Comparison of ENCODE assay signal across 9 mouse cellular contexts in genomic region chr7:46009578-46009977, GRCm38 (mm10). TPM values are rescaled to one million over a fixed set of nuclear protein-coding genes. Genes with fewer than 3 reads are reported as not detected.
DNase-seq lines count a peak whose midpoint lies in the region; ATAC-seq lines count a peak whose summit lies in the region.
"Had no signal": no experiment of that assay in that cellular context is flagged by ENCODE, and none has a peak within 500 bp of the region (broad histone marks: within the 10 kb centered on the region; RNA-seq: fewer than 3 reads in every experiment).

No protein-coding gene starts in this region.

- no peak overlapping the region for H3K9ac ChIP-seq in intestine, embryonic 16.5 days (ENCODE audit: low read depth, low read length)
- no peak overlapping the region for H3K9ac ChIP-seq in limb, embryonic 11.5 days (ENCODE audit: low read length)
- H3K9ac ChIP-seq in neural tube, embryonic 13.5 days: 0 out of 2 replicates have a peak overlapping the region, but pooled peaks have one; percentile 42
- H3K9ac ChIP-seq: liver, embryonic 15.5 days had no signal

- no peaks in the 10 kb centered on the region for H3K9me3 ChIP-seq in intestine, embryonic 16.5 days (ENCODE audit: control insufficient read depth, low read length)
- no peaks in the 10 kb centered on the region for H3K9me3 ChIP-seq in limb, embryonic 11.5 days (ENCODE audit: control insufficient read depth, low read length)
- no peaks in the 10 kb centered on the region for H3K9me3 ChIP-seq in neural tube, embryonic 13.5 days
- H3K9me3 ChIP-seq: liver, embryonic 15.5 days had no signal

- no peak overlapping the region for H3K4me3 ChIP-seq in intestine, embryonic 16.5 days (ENCODE audit: low read length)
- H3K4me3 ChIP-seq in limb, embryonic 11.5 days (ENCODE audit: low read depth, low read length): no peak overlapping the region
- no peak overlapping the region for H3K4me3 ChIP-seq in neural tube, embryonic 13.5 days
- H3K4me3 ChIP-seq: liver, embryonic 15.5 days had no signal

- 14% methylated on average over 5 of the region's 5 CpGs for WGBS in intestine, embryonic 16.5 days
- 22% methylated on average over 5 of the region's 5 CpGs for WGBS in limb, embryonic 11.5 days
- WGBS in neural tube, embryonic 13.5 days: 16% methylated on average over 5 of the region's 5 CpGs

- H3K4me2 ChIP-seq in intestine, embryonic 16.5 days (ENCODE audit: low read depth, low read length): no peak overlapping the region
- no peak overlapping the region for H3K4me2 ChIP-seq in limb, embryonic 11.5 days (ENCODE audit: low read depth, severe bottlenecking)
- no peak overlapping the region for H3K4me2 ChIP-seq in neural tube, embryonic 13.5 days
- H3K4me2 ChIP-seq: liver, embryonic 15.5 days had no signal

- peak; percentile 58 for ATAC-seq in CD4-positive, CD25-positive, alpha-beta regulatory T cell, adult 4 months
- peak; percentile 61; the same call in 1 of the 2 replicates for ATAC-seq in intestine, embryonic 16.5 days
- ATAC-seq in limb, embryonic 11.5 days (ENCODE audit: insufficient number of reproducible peaks, low FRiP score, low TSS enrichment, low read depth): no peak
- peak; percentile 34; the same call in 1 of the 2 replicates for ATAC-seq in neural tube, embryonic 13.5 days (ENCODE audit: low read depth)

- H3K36me3 ChIP-seq in intestine, embryonic 16.5 days (ENCODE audit: control insufficient read depth, insufficient read depth, low read length): no peaks in the 10 kb centered on the region
- H3K36me3 ChIP-seq in limb, embryonic 11.5 days (ENCODE audit: control insufficient read depth, insufficient read depth, low read length): no peaks in the 10 kb centered on the region
- H3K36me3 ChIP-seq in neural tube, embryonic 13.5 days: no peaks in the 10 kb centered on the region

- peak; percentile 31 for DNase-seq in T-cell, adult 2 months (ENCODE audit: low spot score)
- peak; percentile 82 to 85 for DNase-seq in cerebellum, postnatal 14 days
- DNase-seq in frontal cortex, postnatal 14 days (ENCODE audit: low spot score in 2 of 2): peak; percentile 44 to 69
- DNase-seq in limb, embryonic 11.5 days (ENCODE audit: low spot score): peak; percentile 77
- peak; percentile 51 for DNase-seq in thymus, postnatal 25 days

- H3K27me3 ChIP-seq in intestine, embryonic 16.5 days (replicated peaks; ENCODE audit: control insufficient read depth, insufficient read depth, low read length): no peaks in the 10 kb centered on the region
- no peaks in the 10 kb centered on the region for H3K27me3 ChIP-seq in limb, embryonic 11.5 days (ENCODE audit: control insufficient read depth, insufficient read depth, low read length)
- peaks cover 7% of the 10 kb centered on the region; the same call in 1 of the 2 replicates for H3K27me3 ChIP-seq in neural tube, embryonic 13.5 days
- H3K27me3 ChIP-seq: liver, embryonic 15.5 days had no signal

- H3K4me1 ChIP-seq in intestine, embryonic 16.5 days (ENCODE audit: control insufficient read depth, insufficient read depth, low read length): peaks cover 13% of the 10 kb centered on the region
- peaks cover 8% of the 10 kb centered on the region; the same call in 1 of the 2 replicates for H3K4me1 ChIP-seq in limb, embryonic 11.5 days (ENCODE audit: control insufficient read depth, insufficient read depth, low read length)
- peaks cover 10% of the 10 kb centered on the region; the same call in 1 of the 2 replicates for H3K4me1 ChIP-seq in neural tube, embryonic 13.5 days (replicated peaks)
- H3K4me1 ChIP-seq: liver, embryonic 15.5 days had no signal

- H3K27ac ChIP-seq in intestine, embryonic 16.5 days (ENCODE audit: low read length): no peak overlapping the region
- H3K27ac ChIP-seq in limb, embryonic 11.5 days (replicated peaks; ENCODE audit: low read depth, low read length): no peak overlapping the region
- no peak overlapping the region for H3K27ac ChIP-seq in neural tube, embryonic 13.5 days (replicated peaks)
- H3K27ac ChIP-seq: liver, embryonic 15.5 days had no signal

RNA-seq across cellular contexts. Expression of gene Abcc6, which starts 20.5 kb away (rescaled TPM):
- not detected for polyA plus RNA-seq in CD4-positive, CD25-positive, alpha-beta regulatory T cell, adult 4 months (2017; shearing (Covaris generic))
- 6.1 and 6.6 TPM in 2 replicates for polyA plus RNA-seq in intestine, embryonic 16.5 days (2015; fragmentation: Nextera tagmentation; extraction: Ambion mirVana)
- 0.15 and 0.21 TPM in 2 replicates for polyA plus RNA-seq in limb, embryonic 11.5 days (2014; fragmentation: Nextera tagmentation; extraction: Ambion mirVana)
- 0.52 and 0.56 TPM in 2 replicates for polyA plus RNA-seq in neural tube, embryonic 13.5 days (2015; fragmentation: Nextera tagmentation; extraction: Ambion mirVana)

RNA-seq across cellular contexts. Expression of gene Nomo1, which starts 23.9 kb away (rescaled TPM):
- polyA plus RNA-seq in CD4-positive, CD25-positive, alpha-beta regulatory T cell, adult 4 months (2017; shearing (Covaris generic)): 10 to 100 TPM; 18.9 to 26.9 TPM
- polyA plus RNA-seq in intestine, embryonic 16.5 days (2015; fragmentation: Nextera tagmentation; extraction: Ambion mirVana): 95.7 and 102 TPM in 2 replicates
- polyA plus RNA-seq in limb, embryonic 11.5 days (2014; fragmentation: Nextera tagmentation; extraction: Ambion mirVana): 11.9 and 13.2 TPM in 2 replicates
- polyA plus RNA-seq in neural tube, embryonic 13.5 days (2015; fragmentation: Nextera tagmentation; extraction: Ambion mirVana): 36.0 and 38.6 TPM in 2 replicates

Comparison
In these comparisons a context has a peak if more than half of its experiments do, and no peak if none do; other contexts are left out.
1. DNase-seq: peak in every context shown above with its lines; median percentile 84 in cerebellum, postnatal 14 days; 77 in limb, embryonic 11.5 days; 56 in frontal cortex, postnatal 14 days; 51 in thymus, postnatal 25 days; 31 in T-cell, adult 2 months.